Mouse (Mus musculus): ENCODE data around the gene Zfp566. TPM values are rescaled to one million over a fixed set of nuclear protein-coding genes. Genes with fewer than 3 reads are reported as not detected.

Gene Zfp566
- polyA plus RNA-seq, 1 experiment from 2014 or later, result 16.3 TPM

GRCm38 (mm10) chr7:30093918-30094415, 3.6 kb upstream of the Zfp566 start:
- H3K9me3 ChIP-seq, result no peaks in the 10 kb centered on the region
- 77% methylated on average over 6 of the region's 6 CpGs for WGBS
- H3K9ac ChIP-seq (replicated peaks), result 0 out of 2 replicates have a peak overlapping the region, but pooled peaks have one; percentile 83
- H3K27me3 ChIP-seq, result no peaks in the 10 kb centered on the region
- no peak for ATAC-seq (ENCODE audit: low FRiP score, low read depth)
- H3K27ac ChIP-seq (replicated peaks), result no peak overlapping the region
- H3K36me3 ChIP-seq, result peaks cover 12% of the 10 kb centered on the region
- peaks cover 32% of the 10 kb centered on the region for H3K4me1 ChIP-seq
- H3K4me2 ChIP-seq (replicated peaks), result peak overlapping the region; percentile 75
- H3K4me3 ChIP-seq, result peak overlapping the region; percentile 62

DNA sequence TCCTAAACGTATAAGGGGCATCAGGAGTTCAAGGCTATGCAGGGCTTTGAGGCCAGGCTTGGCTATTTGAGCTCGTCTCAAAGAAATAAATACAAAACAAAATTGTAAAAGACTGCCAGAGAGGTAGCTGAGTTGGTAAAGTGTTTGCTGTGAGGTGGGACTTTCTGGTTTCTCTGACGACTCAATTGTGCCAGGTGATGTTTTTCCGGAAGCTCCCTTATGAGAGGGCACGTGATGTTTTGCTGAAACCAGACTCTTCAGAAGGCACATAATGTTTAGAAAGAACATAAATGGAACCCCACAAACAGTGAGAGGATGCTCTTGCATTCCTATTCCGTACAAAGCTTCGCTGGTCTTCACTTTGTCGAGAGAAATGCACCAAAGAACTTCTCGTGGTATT, 2.3 kb upstream of the Zfp566 start:
- ATAC-seq (ENCODE audit: low FRiP score, low read depth), result no peak
- Histone ChIP-seq H3K4me1 (peaks cover 43% of the 10 kb centered on the region), H3K36me3 (peaks cover 3% of the 10 kb centered on the region; the same call in 1 of the 2 replicates), H3K9ac (replicated peaks) (no peak overlapping the region), H3K27me3 (no peaks in the 10 kb centered on the region), H3K4me3 (no peak overlapping the region), H3K9me3 (no peaks in the 10 kb centered on the region), H3K4me2 (replicated peaks) (no peak overlapping the region), H3K27ac (replicated peaks) (no peak overlapping the region)
- 87% methylated on average over 9 of the region's 9 CpGs for WGBS

DNA sequence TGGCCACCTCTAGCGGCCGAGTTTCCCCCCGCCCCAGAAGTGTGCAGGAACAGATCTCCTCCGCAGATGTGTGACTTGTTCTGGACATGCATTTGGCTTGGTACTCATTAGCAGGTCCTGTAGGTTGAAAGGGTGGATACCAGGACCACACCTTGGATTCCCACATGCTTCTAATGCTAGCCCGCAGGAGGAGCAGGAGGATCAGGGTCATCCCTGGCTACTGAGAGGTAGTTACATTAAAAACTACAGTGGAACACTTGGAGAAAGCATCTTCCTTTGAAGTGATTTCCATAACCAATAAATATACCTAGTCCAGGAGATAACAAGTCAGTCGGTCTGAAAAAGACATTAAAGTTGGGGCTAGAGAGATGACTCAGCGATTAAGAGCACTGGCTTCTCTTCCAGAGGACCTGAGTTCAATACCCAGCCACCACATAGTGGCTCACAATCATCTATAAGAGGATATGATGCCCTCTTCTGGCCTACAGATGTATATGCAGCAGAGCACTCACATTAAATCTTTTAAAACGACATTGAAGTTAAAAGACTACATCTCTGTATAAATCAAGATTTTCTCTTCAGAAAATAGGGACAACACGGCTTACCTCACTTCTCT, 751 bp upstream of the Zfp566 start:
- Histone ChIP-seq H3K9me3 (no peaks in the 10 kb centered on the region), H3K36me3 (peaks cover 10% of the 10 kb centered on the region), H3K9ac (replicated peaks) (no peak overlapping the region; the same call in 1 of the 2 replicates), H3K4me2 (replicated peaks) (peak overlapping the region; percentile 62), H3K4me3 (peak overlapping the region; percentile 63), H3K27ac (replicated peaks) (peak overlapping the region; percentile 86), H3K27me3 (no peaks in the 10 kb centered on the region), H3K4me1 (peaks cover 34% of the 10 kb centered on the region)
- ATAC-seq (ENCODE audit: low FRiP score, low read depth), result peak; percentile 5
- WGBS, result 9% methylated on average over 9 of the region's 9 CpGs

DNA sequence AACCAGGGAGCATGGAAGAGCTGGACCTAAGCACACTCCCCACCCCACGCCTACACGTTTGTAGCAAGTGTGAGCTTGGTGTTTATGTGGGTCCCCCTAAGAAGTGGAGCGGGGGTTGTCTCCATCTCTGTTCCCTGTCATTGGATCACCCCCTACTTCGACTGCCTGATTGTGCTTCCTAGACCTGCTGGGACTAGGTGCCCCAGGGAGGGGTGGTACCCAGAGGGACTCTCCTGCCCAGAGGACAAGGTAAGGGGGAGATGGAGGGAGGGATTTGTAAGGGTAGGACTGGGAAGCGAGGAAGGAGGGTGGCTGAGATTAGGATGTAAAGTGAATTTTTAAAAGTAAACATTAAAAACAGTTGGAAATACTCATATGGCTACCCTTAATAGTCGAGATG, 922 bp downstream of the Zfp566 start:
- whole genome bisulfite sequencing, result 15% methylated on average over 6 of the region's 6 CpGs
- peaks cover 29% of the 10 kb centered on the region for H3K4me1 ChIP-seq
- no peak for ATAC-seq (ENCODE audit: low FRiP score, low read depth)
- H3K36me3 ChIP-seq, result peaks cover 27% of the 10 kb centered on the region
- H3K27me3 ChIP-seq, result no peaks in the 10 kb centered on the region
- peak overlapping the region; percentile 68 for H3K9ac ChIP-seq (replicated peaks)
- peak overlapping the region; percentile 62 for H3K4me2 ChIP-seq (replicated peaks)
- no peaks in the 10 kb centered on the region for H3K9me3 ChIP-seq
- no peak overlapping the region for H3K27ac ChIP-seq (replicated peaks)
- H3K4me3 ChIP-seq, result peak overlapping the region; percentile 63

- Histone ChIP-seq H3K27me3 (no peaks in the 10 kb centered on the region), H3K4me3 (no peak overlapping the region), H3K9me3 (no peaks in the 10 kb centered on the region), H3K4me2 (replicated peaks) (no peak overlapping the region), H3K4me1 (peaks cover 24% of the 10 kb centered on the region), H3K36me3 (peaks cover 49% of the 10 kb centered on the region), H3K9ac (replicated peaks) (no peak overlapping the region), H3K27ac (replicated peaks) (no peak overlapping the region)
- ATAC-seq (ENCODE audit: low FRiP score, low read depth), result no peak
- WGBS, result 93% methylated on average over 9 of the region's 9 CpGs
Observed at GRCm38 (mm10) chr7:30086524-30086923, 3.8 kb downstream of the Zfp566 start.

DNA sequence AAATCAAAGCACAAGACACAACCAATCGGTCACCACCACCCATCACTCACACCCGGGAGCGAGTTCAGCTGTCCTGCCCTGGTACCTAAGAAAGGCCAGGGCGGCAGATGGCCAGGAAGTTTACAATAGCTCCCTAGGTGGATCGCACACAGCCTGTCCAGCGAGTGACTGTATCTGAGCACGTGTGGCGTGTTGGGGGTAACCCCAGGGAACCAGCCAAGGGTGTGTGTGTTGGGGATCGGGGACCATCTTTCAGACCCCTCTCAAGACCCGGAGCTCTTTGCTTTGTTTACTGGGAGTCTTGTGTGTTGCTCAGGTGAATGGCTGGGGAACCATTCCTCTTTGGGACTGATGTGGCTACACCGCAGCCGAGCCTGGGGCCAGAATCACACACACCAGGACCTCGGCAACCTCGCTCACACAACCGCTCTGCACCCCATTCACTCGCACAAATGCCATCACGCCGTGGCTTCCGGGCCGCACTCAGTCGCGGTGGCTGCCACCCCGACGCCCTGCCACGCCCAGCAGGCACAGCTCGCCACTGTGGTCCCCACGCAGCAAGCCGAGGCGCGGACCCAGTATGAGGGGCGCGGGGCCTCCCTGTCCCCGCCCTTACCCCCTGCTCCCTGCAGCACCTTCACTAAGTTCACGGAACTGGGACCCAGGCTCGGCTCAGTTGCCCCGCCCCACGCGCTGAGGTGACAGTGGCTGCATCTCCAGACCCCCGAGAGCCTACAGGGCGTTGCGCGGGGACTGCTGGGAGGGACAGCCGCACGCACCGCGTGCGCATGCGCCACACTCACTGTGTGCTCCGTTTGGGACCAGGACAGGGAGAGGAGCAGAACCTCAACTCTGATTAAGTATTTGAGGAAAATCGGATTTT, 17.9 kb downstream of the Zfp566 start, which contains the start of gene Zfp82:
Zfp82 (minus strand) TSS at position 755 of the 883 bp plus-strand sequence.
- ATAC-seq (ENCODE audit: low FRiP score, low read depth), result peak; percentile 93
- Histone ChIP-seq H3K9ac (replicated peaks) (peak within 1 kb of the TSS; percentile 84), H3K4me2 (replicated peaks) (peak within 1 kb of the TSS; percentile 94), H3K27me3 (no peaks in the 10 kb centered on the region), H3K4me3 (peak within 1 kb of the TSS; percentile 81), H3K9me3 (no peaks in the 10 kb centered on the region), H3K27ac (replicated peaks) (peak within 1 kb of the TSS; percentile 77), H3K4me1 (peaks cover 7% of the 10 kb centered on the region; the same call in 1 of the 2 replicates), H3K36me3 (peaks cover 23% of the 10 kb centered on the region)
- WGBS, result under 1% methylated on average over 50 of the region's 50 CpGs

DNA sequence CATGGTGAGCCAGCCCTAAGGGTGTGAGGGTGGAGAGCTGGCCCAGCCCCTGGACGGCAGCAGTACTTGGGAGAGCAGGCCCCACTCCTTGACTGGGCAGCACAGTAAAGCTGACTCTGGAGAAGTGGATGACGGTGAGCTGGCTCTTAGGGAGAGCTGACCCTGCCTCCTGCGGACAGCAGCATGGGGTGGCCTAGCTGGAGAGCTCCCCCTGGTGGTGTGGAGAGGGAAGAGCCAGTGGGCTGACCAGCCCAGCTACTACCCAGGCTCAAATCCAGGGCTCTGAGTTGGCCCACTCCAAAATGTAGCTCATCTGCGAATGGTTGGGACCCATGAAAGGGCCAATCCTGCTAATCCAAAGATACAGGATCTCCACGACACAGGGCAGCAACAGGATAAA, 25.7 kb downstream of the Zfp566 start:
- Histone ChIP-seq H3K4me3 (no peak overlapping the region), H3K27me3 (no peaks in the 10 kb centered on the region), H3K27ac (replicated peaks) (no peak overlapping the region), H3K36me3 (peaks cover 62% of the 10 kb centered on the region), H3K9me3 (no peaks in the 10 kb centered on the region), H3K4me1 (no peaks in the 10 kb centered on the region), H3K4me2 (replicated peaks) (no peak overlapping the region), H3K9ac (replicated peaks) (no peak overlapping the region)
- ATAC-seq (ENCODE audit: low FRiP score, low read depth), result no peak
- 73% methylated on average over 5 of the region's 5 CpGs for WGBS

- no peak overlapping the region for H3K4me3 ChIP-seq
- H3K9ac ChIP-seq (replicated peaks), result no peak overlapping the region
- no peak overlapping the region for H3K27ac ChIP-seq (replicated peaks)
- no peak for ATAC-seq (ENCODE audit: low FRiP score, low read depth)
- H3K9me3 ChIP-seq, result no peaks in the 10 kb centered on the region
- peaks cover 74% of the 10 kb centered on the region for H3K36me3 ChIP-seq
- WGBS, result 89% methylated on average over 5 of the region's 5 CpGs
- no peak overlapping the region for H3K4me2 ChIP-seq (replicated peaks)
- H3K27me3 ChIP-seq, result no peaks in the 10 kb centered on the region
- no peaks in the 10 kb centered on the region for H3K4me1 ChIP-seq
Observed at GRCm38 (mm10) chr7:30062478-30062877, 27.8 kb downstream of the Zfp566 start.

DNA sequence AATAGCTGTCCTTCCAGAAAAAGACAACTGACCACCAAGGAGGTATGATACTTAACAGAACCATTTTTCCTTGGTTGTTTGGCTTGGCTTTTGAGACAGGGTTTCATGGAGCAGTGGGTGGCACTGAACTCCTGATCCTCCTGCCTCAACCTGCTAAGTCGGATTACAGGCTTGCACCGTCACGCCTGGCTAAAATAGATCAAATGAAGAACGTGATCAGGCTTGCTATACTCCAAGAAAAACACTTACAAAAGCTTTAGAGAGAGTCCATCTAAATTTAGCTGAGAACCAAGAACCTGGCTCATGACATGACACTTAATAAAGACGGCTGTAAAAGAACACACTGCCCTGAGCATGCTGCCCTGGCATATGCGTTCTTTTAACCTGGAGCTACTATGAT, 30.0 kb downstream of the Zfp566 start:
- Histone ChIP-seq H3K9ac (replicated peaks) (no peak overlapping the region), H3K4me2 (replicated peaks) (no peak overlapping the region), H3K27ac (replicated peaks) (no peak overlapping the region), H3K36me3 (peaks cover 81% of the 10 kb centered on the region), H3K4me1 (no peaks in the 10 kb centered on the region), H3K9me3 (no peaks in the 10 kb centered on the region), H3K4me3 (no peak overlapping the region), H3K27me3 (no peaks in the 10 kb centered on the region)
- 57% methylated on average over 6 of the region's 6 CpGs for WGBS
- no peak for ATAC-seq (ENCODE audit: low FRiP score, low read depth)

- H3K36me3 ChIP-seq, result peaks cover 36% of the 10 kb centered on the region
- H3K4me1 ChIP-seq, result peaks cover 12% of the 10 kb centered on the region
- WGBS, result 15% methylated on average over 3 of the region's 3 CpGs
- no peak overlapping the region for H3K4me3 ChIP-seq
- H3K27me3 ChIP-seq, result no peaks in the 10 kb centered on the region
- no peak overlapping the region for H3K27ac ChIP-seq (replicated peaks)
- no peaks in the 10 kb centered on the region for H3K9me3 ChIP-seq
- H3K4me2 ChIP-seq (replicated peaks), result no peak overlapping the region
- ATAC-seq (ENCODE audit: low FRiP score, low read depth), result no peak
- H3K9ac ChIP-seq (replicated peaks), result no peak overlapping the region
Observed at GRCm38 (mm10) chr7:30053591-30053990, 36.7 kb downstream of the Zfp566 start.

GRCm38 (mm10) chr7:30050882-30051548, 39.3 kb downstream of the Zfp566 start, which contains the start of gene Zfp14:
TSS of gene Zfp14 (minus strand) at chr7:30051380.
- Histone ChIP-seq H3K4me2 (replicated peaks) (peak within 1 kb of the TSS; percentile 72), H3K9me3 (no peaks in the 10 kb centered on the region), H3K4me1 (peaks cover 12% of the 10 kb centered on the region), H3K9ac (replicated peaks) (peak within 1 kb of the TSS; percentile 88), H3K27ac (replicated peaks) (peak within 1 kb of the TSS; percentile 92), H3K36me3 (peaks cover 12% of the 10 kb centered on the region), H3K27me3 (no peaks in the 10 kb centered on the region), H3K4me3 (peak within 1 kb of the TSS; percentile 76)
- peak; percentile 98 for ATAC-seq (ENCODE audit: low FRiP score, low read depth)
- WGBS, result under 1% methylated on average over 40 of the region's 40 CpGs

All from midbrain, embryonic 12.5 days (tissue).